Mouse (Mus musculus): ENCODE results near the gene Nobox. TPM values are rescaled to one million over a fixed set of nuclear protein-coding genes. Genes with fewer than 3 reads are reported as not detected.

The Nobox gene
- total and polyA plus RNA-seq, 3 experiments = not detected

- no peak overlapping the region for H3K27ac ChIP-seq (ENCODE audit: insufficient read depth, low read depth)
- TF ChIP-seq ZC3H11A (IDR thresholded peaks at IDR 0.05; ENCODE audit: low read depth, low read length) (no peak), TCF12 (IDR thresholded peaks at IDR 0.05; ENCODE audit: low read depth, low read length) (no peak), CHD1 (IDR thresholded peaks at IDR 0.05; ENCODE audit: low read depth, low read length) (no peak), NELFE (IDR thresholded peaks at IDR 0.05; ENCODE audit: low read depth, low read length) (no peak), SIN3A (IDR thresholded peaks at IDR 0.05; ENCODE audit: low read length) (no peak), PAX5 (IDR thresholded peaks at IDR 0.05; ENCODE audit: low read length) (no peak), TBP (conservative IDR thresholded peaks at IDR 0.05; ENCODE audit: low read depth, low read length) (no peak), IRF4 (IDR thresholded peaks at IDR 0.05; ENCODE audit: low read depth, low read length) (no peak), EP300 (IDR thresholded peaks at IDR 0.05; ENCODE audit: low read length) (no peak), MXI1 (IDR thresholded peaks at IDR 0.05; ENCODE audit: low read depth, low read length) (no peak), MAZ (IDR thresholded peaks at IDR 0.05; ENCODE audit: low read depth, low read length) (no peak), MAX (IDR thresholded peaks at IDR 0.05; ENCODE audit: low read length) (no peak), E2F4 (IDR thresholded peaks at IDR 0.05; ENCODE audit: insufficient replicate concordance, low read depth, low read length) (no peak), ELF1 (IDR thresholded peaks at IDR 0.05; ENCODE audit: low read depth, low read length) (no peak), POLR2A (IDR thresholded peaks at IDR 0.05; ENCODE audit: low read depth, low read length) (no peak), UBTF (IDR thresholded peaks at IDR 0.05; ENCODE audit: low read depth, low read length) (no peak), POLR2AphosphoS2 (IDR thresholded peaks at IDR 0.05; ENCODE audit: low read depth, low read length) (no peak), ETS1 (conservative IDR thresholded peaks at IDR 0.05; ENCODE audit: low read depth, low read length) (no peak), USF2 (conservative IDR thresholded peaks at IDR 0.05; ENCODE audit: low read depth, low read length) (no peak), USF1 (IDR thresholded peaks at IDR 0.05; ENCODE audit: low read depth, low read length) (no peak)
- no peaks in the 10 kb centered on the region for H3K79me2 ChIP-seq (replicated peaks; ENCODE audit: control insufficient read depth, extremely low read depth, insufficient read depth, poor library complexity, severe bottlenecking)
- no peak for DNase-seq (ENCODE audit: extremely low read depth)
- no peaks in the 10 kb centered on the region for H3K27me3 ChIP-seq (replicated peaks)
- no peaks in the 10 kb centered on the region for H3K36me3 ChIP-seq (replicated peaks in 1 of 2; ENCODE audit: control insufficient read depth in 1 of 2, insufficient read depth in 1 of 2, low read length in 1 of 2)
- H3K4me1 ChIP-seq (ENCODE audit: control insufficient read depth in 1 of 2, insufficient read depth in 2 of 2) = no peaks in the 10 kb centered on the region
- in situ Hi-C loops (cut with MboI; ENCODE audit: low pct_ligation_motif_present, low pct_unique_long_range_greater_than_20kb, low sequenced_read_pairs) = no loop called here
- no peak overlapping the region for H3K9ac ChIP-seq (ENCODE audit: insufficient read depth, low read depth)
- H3K9me3 ChIP-seq (replicated peaks; ENCODE audit: low read length) = no peaks in the 10 kb centered on the region
- H3K4me2 ChIP-seq (ENCODE audit: insufficient read depth, low read depth, poor library complexity, severe bottlenecking) = no peak overlapping the region
- dilution Hi-C loops (cut with MboI; ENCODE audit: extremely low pct_ligation_motif_present, extremely low pct_unique_long_range_greater_than_20kb, low sequenced_read_pairs) = no loop called here
- no peak overlapping the region for H3K4me3 ChIP-seq (replicated peaks in 1 of 3; ENCODE audit: low read depth in 2 of 3, low read length in 2 of 3, poor library complexity in 1 of 3)
Observed at GRCm38 (mm10) chr6:43333479-43333878, 24.1 kb upstream of the Nobox start.

GRCm38 (mm10) chr6:43312961-43313656 lies 3.8 kb upstream of the Nobox start:
- H3K27me3 ChIP-seq (replicated peaks) = no peaks in the 10 kb centered on the region
- no peak overlapping the region for H3K4me2 ChIP-seq (ENCODE audit: insufficient read depth, low read depth, poor library complexity, severe bottlenecking)
- DNase-seq (ENCODE audit: extremely low read depth) = no peak
- no peak for TF ChIP-seq ZKSCAN1 (IDR thresholded peaks at IDR 0.05; ENCODE audit: borderline replicate concordance, low read depth, low read length)
- TF ChIP-seq USF1 (IDR thresholded peaks at IDR 0.05; ENCODE audit: low read depth, low read length) = no peak
- no peak for TF ChIP-seq EP300 (IDR thresholded peaks at IDR 0.05; ENCODE audit: low read length)
- TF ChIP-seq POLR2AphosphoS2 (IDR thresholded peaks at IDR 0.05; ENCODE audit: low read depth, low read length) = no peak
- TF ChIP-seq CTCF (conservative IDR thresholded peaks at IDR 0.05 in 1 of 2, IDR thresholded peaks at IDR 0.05 in 1 of 2; ENCODE audit: low read depth in 2 of 2, low read length in 2 of 2) = no peak
- no peaks in the 10 kb centered on the region for H3K9me3 ChIP-seq (replicated peaks; ENCODE audit: low read length)
- no peaks in the 10 kb centered on the region for H3K4me1 ChIP-seq (ENCODE audit: control insufficient read depth in 1 of 2, insufficient read depth in 2 of 2)
- dilution Hi-C loops (cut with MboI; ENCODE audit: extremely low pct_ligation_motif_present, extremely low pct_unique_long_range_greater_than_20kb, low sequenced_read_pairs) = no loop called here
- no peaks in the 10 kb centered on the region for H3K36me3 ChIP-seq (replicated peaks in 1 of 2; ENCODE audit: control insufficient read depth in 1 of 2, insufficient read depth in 1 of 2, low read length in 1 of 2)
- no peak overlapping the region for H3K4me3 ChIP-seq (replicated peaks in 1 of 3; ENCODE audit: low read depth in 2 of 3, low read length in 2 of 3, poor library complexity in 1 of 3)
- no peak overlapping the region for H3K9ac ChIP-seq (ENCODE audit: insufficient read depth, low read depth)
- in situ Hi-C loops (cut with MboI; ENCODE audit: low pct_ligation_motif_present, low pct_unique_long_range_greater_than_20kb, low sequenced_read_pairs) = no loop called here
- H3K27ac ChIP-seq (ENCODE audit: insufficient read depth, low read depth) = no peak overlapping the region
- H3K79me2 ChIP-seq (replicated peaks; ENCODE audit: control insufficient read depth, extremely low read depth, insufficient read depth, poor library complexity, severe bottlenecking) = no peaks in the 10 kb centered on the region
